Mouse (Mus musculus) Patski (cell line): ENCODE measurements at regions not wholly inside any gene's neighbourhood (a gene's known extent, or its start where the extent isn't known, plus 50 kb on each side); places are given as distances from the start of the nearest gene placed in this dataset.

ENCODE experiments used
- ATAC-seq: fragments of 100-300 bp; one replicate; pipeline ENCODE4 v1.8.0; 2021
- CTCF ChIA-PET: fragments of 350-600 bp; sonication (Branson Sonifier 250); formaldehyde crosslinking; loops from one replicate; lab custom pipeline; 2022; ENCODE audit warnings: inconsistent platforms; lab: Charles Lee
- POLR2A ChIA-PET: fragments of 350-600 bp; sonication (Branson Sonifier 250); formaldehyde crosslinking; loops from one replicate; lab custom pipeline; 2022; ENCODE audit warnings: antibody characterized with exemption, inconsistent platforms; lab: Charles Lee
- DNase-seq: peaks from one replicate; pipeline ENCODE4 v3.0.0-alpha.2; 2011; ENCODE audit warnings: low read depth, low spot score
- H3K27me3 ChIP-seq: fragments of 371-371 bp; one replicate; pipeline ENCODE4 v1.5.1; 2021
- CTCF ChIP-seq: fragments of 100-300 bp; IDR thresholded peaks from one replicate; pipeline ENCODE4 v1.5.1; 2021
- in situ Hi-C: fragments of 300-500 bp; cut with MboI; formaldehyde crosslinking; loops from 3 replicates; pipeline ENCODE4 v1.11.1; 2018; ENCODE audit warnings: low pct_unique_long_range_greater_than_20kb, mixed read lengths

GRCm38 (mm10) chr9:43990124-43990523, 53.1 kb upstream of the Thy1 start:
- no peak for DNase-seq
- H3K27me3 ChIP-seq: peaks cover 4% of the 10 kb centered on the region
- no peak for TF ChIP-seq CTCF
- POLR2A ChIA-PET: no interaction called here
- in situ Hi-C loops: no loop called here
- ATAC-seq: no peak
- CTCF ChIA-PET: no interaction called here

DNA sequence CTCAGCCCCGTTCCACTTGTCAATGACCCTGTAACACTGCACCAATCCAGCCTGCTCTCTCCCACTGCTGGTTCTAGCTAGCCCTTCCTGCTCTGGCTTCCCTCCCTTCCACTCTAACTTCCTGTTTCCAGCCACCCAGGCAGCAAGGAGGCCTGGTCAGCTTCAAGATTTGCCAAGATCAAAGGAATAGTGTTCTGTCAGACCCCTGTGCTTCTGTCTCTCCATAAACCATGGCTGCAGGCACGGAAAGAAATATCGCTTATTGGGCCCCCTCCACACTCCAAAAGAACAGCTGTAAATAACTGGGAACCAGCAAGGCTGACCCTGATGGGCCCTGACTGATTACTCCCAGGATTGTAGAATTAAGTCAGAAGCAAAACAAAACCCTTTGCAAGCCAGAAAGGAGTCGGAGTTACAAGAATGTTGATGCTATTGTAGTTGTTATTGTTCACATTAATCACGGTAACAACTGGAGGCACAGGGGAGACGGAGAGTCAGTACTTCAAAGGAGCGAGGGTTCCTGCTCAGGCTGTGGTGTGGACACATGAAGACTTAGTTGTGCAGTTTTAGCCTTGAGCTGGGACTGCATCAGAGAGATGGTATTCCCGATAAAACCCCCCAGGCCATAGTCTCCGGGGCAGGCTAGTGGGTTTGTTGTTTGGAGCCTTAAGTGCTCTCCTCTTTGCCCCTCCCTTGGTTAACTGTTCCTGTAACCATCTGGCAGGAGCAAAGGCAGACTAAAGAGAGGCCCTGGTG, 49.8 kb upstream of the Thy1 start:
- POLR2A ChIA-PET: no interaction called here
- CTCF ChIA-PET: no interaction called here
- in situ Hi-C loops: no loop called here
- ATAC-seq (no peak), DNase-seq (no peak)
- peaks cover 20% of the 10 kb centered on the region for H3K27me3 ChIP-seq
- TF ChIP-seq CTCF: no peak
